Mouse (Mus musculus) ovary, adult 18-20 months (tissue): ENCODE measurements around the gene Ccdc167.

Experiments
- DNase-seq: peaks from one replicate; pipeline ENCODE4 v3.0.0; 2022; ENCODE audit warnings: low spot score, mixed read lengths

The Ccdc167 gene

DNA sequence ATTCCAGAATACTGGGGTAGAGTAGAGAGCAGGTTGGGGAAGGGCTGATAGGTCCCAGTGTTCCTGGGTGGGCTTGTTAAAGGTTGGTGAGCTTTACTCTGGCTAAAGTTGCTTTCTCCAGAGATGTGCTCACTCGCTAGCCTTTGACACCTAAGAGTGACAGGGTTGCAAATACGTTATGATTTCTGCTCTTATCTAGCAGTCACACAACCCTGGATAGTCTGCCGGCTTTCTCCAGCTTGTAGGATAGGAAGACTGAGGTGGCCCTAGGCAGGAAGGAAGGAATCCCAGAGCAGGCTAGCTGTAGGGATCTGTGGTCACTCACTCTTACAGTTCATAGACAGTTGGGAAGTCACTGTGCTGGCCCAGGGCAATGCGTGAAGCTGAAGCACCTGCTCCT is 32.6 kb downstream of the Ccdc167 start:
- DNase-seq = no peak

DNA sequence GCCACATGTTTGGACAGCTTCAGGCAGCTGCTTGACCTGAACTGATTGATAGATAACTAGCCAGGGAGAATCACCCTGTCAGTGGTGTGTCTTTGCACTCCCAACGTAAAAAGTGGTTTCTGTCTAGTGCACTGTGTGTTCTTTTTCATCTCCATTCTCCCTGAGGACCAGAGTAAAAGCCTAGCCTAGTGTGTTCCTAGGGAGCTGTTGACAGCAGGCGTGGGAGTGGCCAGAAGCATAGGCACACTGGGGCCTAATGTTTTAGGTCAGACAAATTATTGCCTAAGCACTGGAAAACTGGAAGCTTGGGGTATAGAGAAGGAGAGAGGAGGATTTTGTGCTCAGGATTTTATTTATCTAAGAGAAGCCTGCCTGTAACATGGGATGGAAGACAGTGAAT is 33.7 kb downstream of the Ccdc167 start:
- no peak for DNase-seq

DNA sequence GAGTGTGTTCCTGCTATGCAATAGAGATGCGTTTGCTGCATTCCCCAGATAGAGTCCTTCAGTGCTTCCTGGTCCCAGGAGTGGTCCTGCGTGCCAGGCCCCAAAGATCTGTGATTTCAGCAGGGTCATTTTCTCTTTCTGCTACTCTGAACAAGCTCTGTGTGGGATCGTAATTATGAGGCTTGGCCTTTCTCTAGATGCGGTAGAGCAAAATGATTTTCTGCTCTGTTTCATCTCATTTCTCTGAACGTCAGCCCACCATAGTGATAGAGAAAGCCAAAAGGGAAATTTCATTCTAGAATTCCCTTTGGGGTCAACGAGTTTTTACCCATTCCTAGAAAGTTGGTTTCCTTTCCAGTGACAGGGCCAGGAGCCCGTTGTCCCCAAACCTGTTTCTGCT is 34.6 kb downstream of the Ccdc167 start:
- DNase-seq = no peak

DNA sequence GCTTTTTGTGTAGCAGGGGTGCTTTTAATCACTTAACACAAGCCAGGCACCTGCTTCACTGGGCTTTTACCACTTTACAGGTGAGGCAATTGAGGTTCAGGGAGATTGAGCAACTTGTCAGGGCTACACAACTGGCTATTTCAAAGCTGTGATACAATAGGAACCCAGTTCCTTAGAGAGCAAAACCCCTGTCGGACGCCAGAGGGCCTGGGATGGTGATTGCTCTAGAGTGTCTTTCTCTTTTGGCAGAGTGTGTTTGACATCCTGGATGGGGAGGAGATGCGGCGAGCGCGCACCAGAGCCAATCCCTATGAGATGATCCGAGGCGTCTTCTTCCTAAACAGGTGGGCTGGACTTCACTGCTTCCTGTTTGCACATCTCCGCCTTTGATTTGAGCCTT is 35.2 kb downstream of the Ccdc167 start:
- DNase-seq = no peak

DNA sequence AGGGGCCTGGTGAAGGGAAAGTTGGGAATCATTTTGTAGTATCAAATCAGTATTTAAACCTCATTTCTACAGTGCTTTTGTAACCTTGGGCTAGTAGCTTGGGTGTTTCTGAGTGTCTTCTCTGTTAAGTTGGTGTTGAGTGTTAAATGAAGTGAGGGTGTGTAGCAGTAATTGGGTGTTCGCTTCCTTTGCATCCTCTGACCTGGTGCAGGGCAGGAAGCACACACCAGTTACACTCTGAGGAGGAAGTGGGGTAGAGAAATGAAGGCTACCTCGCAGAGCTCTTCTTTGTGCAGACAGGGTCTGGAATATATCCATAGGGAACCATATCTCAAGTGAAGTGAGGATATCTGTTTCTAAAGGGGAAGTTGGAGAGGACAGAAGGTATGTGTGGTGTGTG is 35.9 kb downstream of the Ccdc167 start:
- no peak for DNase-seq

DNA sequence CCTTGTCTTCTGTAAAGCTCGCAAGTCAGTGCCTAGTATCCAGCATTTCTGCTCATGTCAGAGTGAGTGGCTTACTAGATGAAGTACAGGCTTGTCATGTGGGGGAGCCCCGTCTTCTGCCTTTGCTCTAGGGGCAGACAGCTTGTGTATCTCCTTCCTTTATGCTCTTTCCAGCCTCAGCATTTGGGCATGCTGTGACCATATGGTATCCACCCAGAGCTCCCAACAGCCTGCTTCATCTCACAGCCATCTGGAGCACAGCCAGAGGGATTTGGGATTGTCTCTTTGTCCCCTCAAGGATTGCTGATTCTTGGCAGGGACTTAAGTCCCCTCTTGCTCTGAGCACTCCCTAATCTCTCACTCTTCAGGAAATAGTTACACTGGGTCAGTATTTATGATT is 36.7 kb downstream of the Ccdc167 start:
- no peak for DNase-seq

DNA sequence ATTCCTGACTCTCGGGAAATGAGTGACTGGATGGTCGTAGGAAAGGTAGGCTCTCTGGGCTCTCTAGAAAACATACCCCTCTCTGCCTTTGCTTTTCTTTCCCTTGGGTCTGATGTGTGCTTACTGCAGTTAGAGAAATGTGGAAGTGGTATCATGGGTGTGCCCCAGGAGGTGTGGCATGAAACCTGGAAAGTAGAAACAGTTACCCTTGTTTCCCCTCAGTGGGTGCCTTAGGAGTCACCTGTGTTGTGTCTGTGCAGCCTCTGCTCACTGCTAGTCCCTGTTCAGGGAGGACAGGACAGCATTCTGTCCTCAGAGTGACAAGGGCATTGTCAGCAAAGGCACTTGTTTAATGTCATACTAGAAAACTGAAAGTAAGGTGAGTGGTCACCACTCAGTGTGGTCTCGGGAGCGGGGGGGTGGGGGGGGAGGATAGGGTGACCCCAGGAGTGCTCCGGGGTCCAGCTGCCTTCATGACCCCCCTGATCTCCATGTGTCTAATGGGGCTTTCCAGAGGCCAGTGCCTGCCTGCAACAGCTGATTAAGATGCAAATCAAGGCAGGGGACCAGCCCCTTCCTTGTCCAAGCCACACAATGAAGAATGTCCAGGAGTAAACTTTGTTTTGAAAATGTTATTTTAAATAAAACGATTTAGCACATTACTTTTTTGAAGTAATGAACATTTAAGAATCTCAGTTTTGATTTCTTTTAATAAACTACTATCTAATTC is 37.6 kb downstream of the Ccdc167 start:
- no peak for DNase-seq

DNA sequence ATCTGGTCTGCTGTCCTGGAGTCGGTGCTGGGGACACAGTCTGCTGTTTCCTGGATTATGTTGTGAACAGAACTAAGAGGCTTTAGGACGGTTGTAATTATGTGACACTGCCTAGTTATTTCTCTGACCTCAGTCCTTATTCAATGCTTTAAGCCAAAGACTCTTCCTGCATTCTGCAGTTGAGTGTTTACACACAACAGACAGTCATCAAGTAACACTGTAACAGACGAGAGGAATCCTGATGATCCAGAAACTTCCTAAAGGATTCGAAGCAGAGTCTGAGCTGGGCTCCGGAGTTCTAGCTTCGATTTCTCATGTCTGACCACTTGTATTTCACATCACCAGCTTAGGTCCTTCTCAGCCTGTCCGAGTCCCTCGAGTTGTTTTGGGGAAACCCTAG is 38.3 kb downstream of the Ccdc167 start:
- DNase-seq = no peak

DNA sequence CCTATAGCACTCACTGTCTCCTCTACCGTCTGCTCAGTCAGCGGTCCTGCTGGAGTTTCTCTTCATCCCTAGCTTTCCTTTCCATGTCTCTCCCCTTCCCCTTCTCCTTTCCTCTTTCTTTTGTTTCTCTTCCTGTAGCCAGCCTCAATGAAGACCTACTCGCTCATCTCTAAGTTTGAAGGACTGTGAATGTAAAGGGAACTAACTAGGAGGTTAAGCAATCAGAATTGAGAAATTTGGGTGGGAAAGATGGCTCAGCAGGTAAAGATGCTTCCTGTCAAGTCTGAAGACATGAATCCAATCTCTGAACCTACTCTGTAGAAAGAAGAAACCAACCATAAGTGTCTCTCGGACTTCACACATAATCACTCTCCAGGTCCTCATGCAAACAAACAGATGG is 43.5 kb downstream of the Ccdc167 start:
- DNase-seq = no peak

DNA sequence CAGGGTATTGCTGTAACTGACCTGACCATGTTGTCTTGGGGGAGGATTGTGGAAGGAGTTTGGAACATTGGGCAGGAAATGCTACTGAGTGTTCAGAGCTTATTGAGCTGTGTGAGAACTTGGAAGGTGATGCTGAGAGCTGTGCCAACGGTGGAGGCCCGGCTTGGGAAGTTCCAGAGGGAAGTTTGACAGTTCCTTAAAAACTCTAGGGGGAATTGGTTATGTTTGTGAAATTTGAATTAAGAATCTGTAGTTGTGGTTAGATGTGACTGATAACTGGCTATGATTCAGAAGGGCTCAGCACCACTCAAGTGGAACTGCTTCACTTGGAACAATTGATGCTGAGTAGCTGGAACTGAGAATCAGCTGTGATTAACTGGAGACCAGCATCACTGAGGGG is 45.8 kb downstream of the Ccdc167 start:
- no peak for DNase-seq

DNA sequence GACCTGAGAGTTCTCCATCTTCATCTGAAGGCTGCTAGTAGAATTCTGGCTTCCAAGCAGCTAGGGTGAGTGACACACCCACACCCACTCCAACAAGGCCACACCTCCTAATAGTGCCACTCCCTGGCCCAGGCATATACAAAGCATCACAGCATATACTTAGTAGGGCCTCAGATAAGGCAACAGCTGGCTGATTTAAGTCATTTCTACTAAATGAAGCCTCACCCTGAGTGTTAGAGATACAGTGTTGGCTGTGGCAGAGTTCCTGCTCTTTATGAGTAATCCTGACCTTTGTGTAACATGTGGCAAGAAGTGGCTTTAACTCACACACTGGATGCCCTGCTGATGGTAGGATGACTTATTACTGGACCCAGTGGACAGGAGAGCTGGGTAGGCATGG is 46.9 kb downstream of the Ccdc167 start:
- DNase-seq = no peak

DNA sequence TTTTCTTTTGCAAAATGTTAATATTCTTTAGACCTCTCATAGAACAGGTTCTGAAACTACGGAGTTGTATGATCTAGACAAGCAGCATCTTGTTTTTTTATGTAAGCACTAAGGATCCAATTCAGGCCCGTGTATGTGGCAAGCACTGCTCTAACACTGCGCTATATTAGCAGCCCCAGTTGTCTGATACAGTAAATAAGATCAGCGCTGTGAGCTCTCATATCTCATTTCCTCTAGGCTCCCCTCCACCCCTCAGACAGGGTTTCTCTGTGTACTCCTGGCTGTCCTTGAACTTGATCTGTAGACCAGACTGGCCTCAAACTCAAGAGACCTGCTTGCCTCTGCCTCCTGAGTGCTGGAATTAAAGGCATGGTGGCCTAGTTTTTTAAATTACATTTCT is 47.8 kb downstream of the Ccdc167 start:
- no peak for DNase-seq

DNA sequence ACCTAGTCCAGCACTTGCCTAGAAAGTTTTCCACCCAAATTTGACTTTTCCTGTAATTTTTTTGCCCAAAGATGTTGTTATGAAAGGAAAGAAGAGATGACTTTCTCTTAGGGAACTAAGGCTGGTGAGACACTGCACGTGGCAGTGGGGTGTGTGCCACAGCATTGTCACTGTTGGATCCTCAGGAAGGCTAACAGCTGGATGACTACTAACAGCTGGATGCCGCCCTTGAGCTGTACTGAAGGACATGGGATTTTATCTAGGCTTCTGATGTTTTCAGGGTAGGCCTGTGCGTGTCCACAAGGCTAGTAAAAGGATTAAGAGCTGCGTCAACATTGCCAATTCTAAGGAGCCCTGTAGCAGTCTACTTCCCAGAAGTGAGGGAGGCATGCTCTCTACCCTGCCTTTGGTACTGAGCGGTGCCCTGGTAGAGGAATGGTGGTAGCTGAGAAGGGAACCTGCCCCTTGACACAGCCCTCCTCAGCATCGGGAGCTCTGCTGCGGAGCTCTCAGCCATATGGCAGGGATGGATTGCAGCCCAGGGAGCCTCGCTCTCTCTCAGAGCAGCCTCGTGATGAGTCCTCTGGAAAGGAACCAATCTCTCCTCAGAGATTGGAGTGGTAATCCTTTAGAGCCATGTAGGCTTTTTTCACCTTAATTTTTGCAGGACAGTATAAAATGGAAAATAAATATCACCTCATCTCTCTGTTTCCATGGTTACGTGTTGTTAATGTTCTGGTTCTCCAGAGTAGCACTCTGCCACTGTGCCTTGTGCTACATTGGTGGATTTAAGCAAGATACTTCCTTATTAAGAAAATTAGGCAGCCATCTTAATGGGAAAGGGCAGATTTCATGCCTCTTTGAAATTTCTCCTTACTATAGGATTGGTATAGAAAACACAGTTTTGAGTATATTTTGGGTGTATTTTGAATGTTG is 48.5 kb downstream of the Ccdc167 start:
- no peak for DNase-seq

DNA sequence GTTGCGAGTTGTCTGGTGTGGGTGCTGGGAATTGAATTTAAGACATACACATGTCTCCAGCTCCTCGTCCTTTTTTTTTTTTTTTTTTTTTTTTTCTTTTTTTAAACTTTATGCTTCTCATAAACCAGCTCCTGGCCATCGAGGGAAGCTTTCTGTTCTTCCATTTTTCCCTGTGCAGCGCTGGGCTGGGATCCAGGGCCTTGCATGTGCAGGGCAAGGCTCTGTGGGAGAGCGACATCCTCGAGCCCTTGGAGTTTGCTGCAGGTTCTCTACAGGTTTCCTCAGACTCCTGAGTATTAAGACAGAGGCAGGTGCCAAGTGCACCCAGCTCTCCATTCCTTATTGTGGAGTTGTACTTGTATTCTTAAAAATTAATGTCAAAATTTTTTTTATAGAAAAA is 54.7 kb downstream of the Ccdc167 start:
- DNase-seq = no peak

DNA sequence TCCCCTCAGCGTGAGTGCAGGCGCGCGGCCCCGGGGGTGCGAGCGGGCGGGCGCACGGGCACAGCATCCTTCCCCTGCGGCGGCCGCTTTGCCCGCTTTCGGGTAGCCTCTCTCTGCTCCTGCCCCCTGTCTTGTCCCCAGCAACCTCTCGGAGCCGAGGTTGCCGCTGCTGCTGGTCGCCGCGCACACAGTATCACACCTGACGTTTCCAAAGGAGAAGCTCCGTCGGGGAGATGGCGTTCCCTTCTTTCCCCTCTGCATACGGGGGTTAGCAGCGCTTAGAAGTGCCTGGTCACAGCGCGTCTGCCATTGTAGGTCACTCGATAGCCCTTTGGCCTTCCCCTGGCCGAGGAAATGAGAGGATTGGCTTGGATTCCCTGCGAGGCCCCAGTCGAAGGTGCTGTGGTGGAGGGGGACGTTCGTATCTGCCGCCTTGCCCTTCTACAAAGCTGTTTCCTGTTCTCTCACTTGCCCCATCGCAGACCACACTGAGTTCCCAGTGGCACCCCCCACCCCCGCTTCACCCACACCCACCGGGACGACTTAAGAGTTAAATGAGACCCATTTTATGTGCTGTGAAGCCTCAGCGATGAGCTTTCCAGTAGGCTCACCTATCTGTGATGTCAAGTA is 56.0 kb downstream of the Ccdc167 start:
- no peak for DNase-seq

DNA sequence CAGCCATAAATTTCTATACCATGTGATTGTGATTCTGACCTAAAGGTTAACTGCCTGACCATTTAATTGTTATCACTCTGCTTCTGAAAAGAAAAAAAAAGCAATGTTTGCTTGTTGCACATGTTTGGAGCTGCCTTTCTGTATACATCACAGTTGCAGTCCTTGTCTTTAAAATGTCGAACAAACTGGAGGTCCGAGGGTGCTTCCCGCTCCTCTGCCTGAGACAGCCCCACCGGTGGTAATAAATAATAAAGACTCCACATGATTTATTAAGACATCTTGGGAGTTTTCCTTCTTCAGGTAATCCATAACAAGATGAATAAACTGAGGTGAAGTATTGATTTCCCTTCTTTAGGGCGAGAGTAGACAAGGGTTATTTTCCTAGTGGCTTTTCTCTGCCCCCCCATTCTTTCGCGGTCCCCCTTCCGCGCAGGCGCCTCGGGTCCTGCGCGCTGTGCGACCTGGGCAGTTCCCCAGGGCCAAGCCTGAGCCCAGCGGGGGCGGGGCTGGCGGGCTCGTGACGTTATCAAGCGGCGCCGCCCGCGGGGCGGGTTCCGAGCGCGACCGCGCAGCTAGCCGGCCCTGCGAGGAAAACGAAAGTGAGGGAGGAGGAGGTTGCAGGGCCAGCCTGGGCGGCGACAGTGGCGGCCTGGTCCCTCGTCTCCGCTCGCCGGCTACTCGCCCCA is 56.6 kb downstream of the Ccdc167 start, which contains the start of gene Cmtr1:
TSS of gene Cmtr1 (plus strand) at position 520 of the 686 bp plus-strand sequence.
- peak; percentile 93 for DNase-seq

DNA sequence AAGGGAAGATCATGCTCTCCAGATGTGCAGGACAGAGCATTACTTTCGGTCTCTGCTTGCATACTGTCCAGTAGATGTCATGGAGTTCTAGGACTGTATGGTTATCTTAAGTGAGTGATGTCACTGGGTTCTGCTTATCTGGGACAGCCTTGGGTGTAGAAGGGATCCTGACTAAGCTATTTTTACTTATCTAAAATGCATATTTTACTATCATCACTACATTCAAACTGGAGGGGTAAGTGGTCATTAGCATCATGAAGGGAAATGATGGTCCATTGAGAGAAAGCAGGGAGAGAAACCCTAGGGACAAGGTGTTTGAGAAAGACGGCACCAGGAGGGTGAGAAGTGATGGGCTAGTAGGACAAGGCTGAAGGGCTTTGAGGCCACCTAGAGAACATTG is 58.6 kb downstream of the Ccdc167 start:
- no peak for DNase-seq

DNA sequence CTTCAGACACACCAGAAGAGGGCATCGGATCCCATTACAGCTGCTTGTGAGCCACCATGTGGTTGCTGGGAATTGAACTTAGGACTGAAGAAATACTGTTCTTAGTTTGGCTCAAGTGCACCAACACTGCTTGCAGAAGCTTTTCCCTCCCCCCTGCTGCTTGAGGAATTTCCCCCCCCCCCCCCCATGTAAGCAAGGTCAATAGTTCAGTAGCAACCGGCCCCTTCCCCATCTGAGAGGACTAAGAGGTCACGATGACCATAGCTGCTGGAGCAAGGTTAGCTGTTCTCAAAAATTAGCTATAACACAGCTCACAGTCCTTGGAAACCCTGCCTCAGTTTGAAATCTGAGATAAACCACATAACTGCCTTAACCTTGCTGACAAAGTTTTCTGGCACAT is 74.6 kb downstream of the Ccdc167 start:
- no peak for DNase-seq

DNA sequence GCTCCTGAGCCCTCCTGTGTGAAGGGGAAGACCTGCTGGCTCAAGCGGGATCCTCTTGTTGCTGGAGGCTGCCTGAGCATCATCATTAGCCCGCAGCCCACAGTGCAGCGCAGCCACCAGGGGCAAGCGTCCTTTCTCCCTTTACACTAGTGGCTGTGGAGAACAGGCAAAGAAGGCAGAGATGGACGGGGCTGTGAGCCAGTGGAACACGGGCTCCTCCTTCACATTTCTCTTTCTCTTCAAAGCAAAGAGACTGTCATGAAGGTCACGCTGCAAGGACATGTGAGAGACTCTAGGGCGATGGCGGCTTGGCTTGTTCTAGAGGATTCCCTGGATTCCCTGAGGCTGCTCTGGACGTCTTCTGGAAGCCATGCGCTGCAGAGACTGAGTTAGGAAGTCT is 75.9 kb downstream of the Ccdc167 start:
- DNase-seq = peak; percentile 29

DNA sequence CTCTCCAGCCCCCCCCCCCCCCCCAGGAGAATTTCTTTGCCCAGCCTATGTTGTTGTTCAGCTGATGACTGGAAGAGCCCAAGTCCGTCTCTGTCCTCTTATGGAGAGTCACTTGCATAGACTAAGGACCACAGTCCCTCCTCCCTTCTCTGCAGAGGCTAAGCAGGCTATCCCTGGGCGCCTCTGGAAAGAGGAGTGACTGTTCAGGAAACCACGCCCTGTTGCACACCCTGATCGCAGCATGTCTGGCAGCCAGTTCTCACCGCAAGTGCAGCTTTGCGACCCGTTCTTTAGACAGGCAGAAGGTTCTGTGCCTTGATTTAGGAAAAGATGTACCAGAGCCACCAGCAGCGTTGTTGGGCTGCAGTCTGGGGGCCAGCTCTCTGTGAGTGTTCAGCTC is 78.9 kb downstream of the Ccdc167 start:
- DNase-seq = no peak

DNA sequence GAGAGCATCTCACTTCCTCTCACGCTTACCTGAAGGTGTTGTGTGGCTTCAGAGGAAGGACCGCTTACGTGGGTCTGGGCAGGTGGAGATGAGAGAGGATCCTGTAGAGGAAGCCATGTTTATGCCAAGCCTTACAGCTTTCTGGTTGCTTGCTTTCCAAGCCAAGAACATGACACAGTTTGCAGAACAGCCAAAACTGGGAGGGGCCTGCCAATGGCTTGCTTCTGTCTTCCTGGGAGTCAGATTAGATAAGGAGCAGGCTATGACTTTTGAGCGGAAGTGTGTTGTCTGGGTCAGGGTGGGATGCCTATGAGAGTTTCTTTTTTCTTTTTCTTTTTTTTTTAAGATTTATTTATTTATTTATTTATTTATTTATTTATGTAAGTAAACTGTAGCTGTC is 79.5 kb downstream of the Ccdc167 start:
- no peak for DNase-seq
